8 mouse cellular contexts compared by ENCODE assay signal in genomic region chr12:111537341-111537740, GRCm38 (mm10). TPM values are rescaled to one million over a fixed set of nuclear protein-coding genes. Genes with fewer than 3 reads are reported as not detected.
DNase-seq lines count a peak whose midpoint lies in the region; ATAC-seq lines count a peak whose summit lies in the region.

No protein-coding gene starts in this region.

- H3K4me2 ChIP-seq in forebrain, embryonic 11.5 days (ENCODE audit: low read depth, low read length, severe bottlenecking), result peak overlapping the region; percentile 59
- peak overlapping the region; percentile 71 for H3K4me2 ChIP-seq in limb, embryonic 13.5 days (replicated peaks)

- 2% methylated on average over 22 of the region's 22 CpGs for WGBS in heart, embryonic 10.5 days
- WGBS in forebrain, embryonic 11.5 days, result under 1% methylated on average over 22 of the region's 22 CpGs
- under 1% methylated on average over 22 of the region's 22 CpGs for WGBS in limb, embryonic 13.5 days

- H3K9ac ChIP-seq in forebrain, embryonic 11.5 days (ENCODE audit: low read length), result peak overlapping the region; percentile 93
- H3K9ac ChIP-seq in limb, embryonic 13.5 days, result peak overlapping the region; percentile 97

- H3K36me3 ChIP-seq in heart, embryonic 10.5 days, result peaks cover 40% of the 10 kb centered on the region
- peaks cover 9% of the 10 kb centered on the region; the same call in 1 of the 2 replicates for H3K36me3 ChIP-seq in forebrain, embryonic 11.5 days (ENCODE audit: control insufficient read depth, insufficient read depth, low read length)
- H3K36me3 ChIP-seq in limb, embryonic 13.5 days, result peaks cover 32% of the 10 kb centered on the region

- peak; percentile 50 for ATAC-seq in forebrain, embryonic 11.5 days (replicated peaks; ENCODE audit: low FRiP score)
- ATAC-seq in limb, embryonic 13.5 days (ENCODE audit: low FRiP score, low read depth), result peak; percentile 33; the same call in 1 of the 2 replicates
- peak; percentile 2; the same call in 1 of the 2 replicates for ATAC-seq in monocyte, adult 5-6 weeks (replicated peaks; ENCODE audit: insufficient number of reproducible peaks, low FRiP score, low TSS enrichment, poor library complexity, severe bottlenecking)

- DNase-seq in heart, embryonic 10.5 days (ENCODE audit: low spot score), result no peak
- no peak for DNase-seq in heart, adult 9 months (ENCODE audit: low spot score in 2 of 2)
- peak; percentile 22 for DNase-seq in MN1 (ENCODE audit: low spot score)
- DNase-seq in forebrain, embryonic 11.5 days (ENCODE audit: low spot score), result no peak
- DNase-seq in left cerebral cortex, postnatal 36 days (ENCODE audit: low spot score in 2 of 2), result no peak
- DNase-seq in cerebellum, adult 9-11 months, result no peak

- H3K27me3 ChIP-seq in heart, embryonic 10.5 days (ENCODE audit: insufficient read depth, poor library complexity, severe bottlenecking), result no peaks in the 10 kb centered on the region
- H3K27me3 ChIP-seq in forebrain, embryonic 11.5 days (ENCODE audit: control insufficient read depth, insufficient read depth, low read length), result no peaks in the 10 kb centered on the region
- H3K27me3 ChIP-seq in limb, embryonic 13.5 days, result no peaks in the 10 kb centered on the region

- no peaks in the 10 kb centered on the region for H3K9me3 ChIP-seq in heart, embryonic 10.5 days
- H3K9me3 ChIP-seq in forebrain, embryonic 11.5 days (ENCODE audit: control insufficient read depth, low read length), result no peaks in the 10 kb centered on the region
- H3K9me3 ChIP-seq in limb, embryonic 13.5 days, result no peaks in the 10 kb centered on the region

- intact Hi-C loops in left cerebral cortex, postnatal 36 days (cut with DNase I), result no loop called here

- peaks cover 36% of the 10 kb centered on the region for H3K4me1 ChIP-seq in heart, embryonic 10.5 days
- peaks cover 6% of the 10 kb centered on the region; the same call in 1 of the 2 replicates for H3K4me1 ChIP-seq in forebrain, embryonic 11.5 days (replicated peaks; ENCODE audit: control insufficient read depth, insufficient read depth, low read length)
- H3K4me1 ChIP-seq in limb, embryonic 13.5 days, result peaks cover 37% of the 10 kb centered on the region

- peak overlapping the region; percentile 100 for H3K27ac ChIP-seq in heart, embryonic 10.5 days
- H3K27ac ChIP-seq in forebrain, embryonic 11.5 days (ENCODE audit: low read depth, low read length), result peak overlapping the region; percentile 63
- H3K27ac ChIP-seq in limb, embryonic 13.5 days, result peak overlapping the region; percentile 87

- H3K4me3 ChIP-seq in heart, embryonic 10.5 days, result peak overlapping the region; percentile 95
- H3K4me3 ChIP-seq in forebrain, embryonic 11.5 days (ENCODE audit: low read depth, low read length), result peak overlapping the region; percentile 97
- peak overlapping the region; percentile 97 for H3K4me3 ChIP-seq in limb, embryonic 13.5 days

RNA-seq across cellular contexts. Expression of gene Eif5, which starts 0.5 kb away (rescaled TPM):
- polyA plus RNA-seq in heart, embryonic 10.5 days (2016; fragmentation: Nextera tagmentation; extraction: Ambion mirVana), result 506 and 616 TPM in 2 replicates
- 673 and 736 TPM in 2 replicates for polyA plus RNA-seq in forebrain, embryonic 11.5 days (2014; fragmentation: Nextera tagmentation; extraction: Ambion mirVana)
- polyA plus RNA-seq in limb, embryonic 13.5 days (2015; fragmentation: Nextera tagmentation; extraction: Ambion mirVana), result 597 and 611 TPM in 2 replicates
- 371 to 483 TPM (median 423 TPM) in 3 replicates for total RNA-seq in monocyte, adult 5-6 weeks (2017)
- 100 to 1,000 TPM; 273 to 278 TPM for total RNA-seq in left cerebral cortex, postnatal 36 days (2021)

RNA-seq across cellular contexts. Expression of gene Mark3, which starts 37.0 kb away (rescaled TPM):
- 38.1 and 47.9 TPM in 2 replicates for polyA plus RNA-seq in heart, embryonic 10.5 days (2016; fragmentation: Nextera tagmentation; extraction: Ambion mirVana)
- polyA plus RNA-seq in forebrain, embryonic 11.5 days (2014; fragmentation: Nextera tagmentation; extraction: Ambion mirVana), result 69.1 and 81.1 TPM in 2 replicates
- polyA plus RNA-seq in limb, embryonic 13.5 days (2015; fragmentation: Nextera tagmentation; extraction: Ambion mirVana), result 40.3 and 43.8 TPM in 2 replicates
- total RNA-seq in monocyte, adult 5-6 weeks (2017), result 92.2 to 123 TPM (median 92.7 TPM) in 3 replicates
- 100 to 1,000 TPM in 1 of 2 experiments, 10 to 100 TPM in 1; 97.1 to 114 TPM for total RNA-seq in left cerebral cortex, postnatal 36 days (2021)

RNA-seq across cellular contexts. Expression of gene Gm266, which starts 51.7 kb away (rescaled TPM):
- 4.6 and 15.2 TPM in 2 replicates for polyA plus RNA-seq in heart, embryonic 10.5 days (2016; fragmentation: Nextera tagmentation; extraction: Ambion mirVana)
- polyA plus RNA-seq in forebrain, embryonic 11.5 days (2014; fragmentation: Nextera tagmentation; extraction: Ambion mirVana), result 4.7 and 5.0 TPM in 2 replicates
- polyA plus RNA-seq in limb, embryonic 13.5 days (2015; fragmentation: Nextera tagmentation; extraction: Ambion mirVana), result 9.0 and 9.1 TPM in 2 replicates
- not detected in 3 replicates for total RNA-seq in monocyte, adult 5-6 weeks (2017)
- 1 to 10 TPM; 4.0 to 4.5 TPM for total RNA-seq in left cerebral cortex, postnatal 36 days (2021)
